Mouse (Mus musculus) forebrain, embryonic 13.5 days (tissue): ENCODE data around the gene Fbxo34. TPM values are rescaled to one million over a fixed set of nuclear protein-coding genes. Genes with fewer than 3 reads are reported as not detected.
A peak's percentile ranks its signal among the peaks of the same experiment; 100 is the strongest.
"Not testable (repeated sequence)": the region's sequence is repeated elsewhere in the genome, so short reads cannot be mapped to it uniquely, and the experiment has no call there.

Experiments used
- ATAC-seq: fragments of 200-750 bp; cut with Nextera tagmentation; 2 replicates; pipeline ENCODE4 v1.8.0; 2017
- H3K27ac ChIP-seq: fragments of 300-500 bp; sonication (generic); 2 replicates; pipeline ENCODE4 v1.5.1; 2015; ENCODE audit warnings: inconsistent platforms, mild to moderate bottlenecking, moderate library complexity
- H3K27me3 ChIP-seq: fragments of 300-500 bp; sonication (generic); 2 replicates; pipeline ENCODE4 v1.6.1; 2015; ENCODE audit warnings: mild to moderate bottlenecking, inconsistent platforms
- H3K36me3 ChIP-seq: fragments of 300-500 bp; sonication (generic); 2 replicates; pipeline ENCODE4 v1.6.1; 2015; ENCODE audit warnings: mild to moderate bottlenecking, inconsistent platforms; ENCODE audit not compliant: poor library complexity, severe bottlenecking
- H3K4me1 ChIP-seq: fragments of 300-500 bp; sonication (generic); 2 replicates; pipeline ENCODE4 v1.6.1; 2015; ENCODE audit warnings: inconsistent platforms
- H3K4me2 ChIP-seq: fragments of 300-500 bp; sonication (generic); 2 replicates; pipeline ENCODE4 v1.6.1; 2015; ENCODE audit warnings: inconsistent platforms, mild to moderate bottlenecking, moderate library complexity
- H3K4me3 ChIP-seq: fragments of 300-500 bp; sonication (generic); 2 replicates; pipeline ENCODE4 v1.5.1; 2015; ENCODE audit warnings: mild to moderate bottlenecking, inconsistent platforms
- H3K9ac ChIP-seq: fragments of 300-500 bp; sonication (generic); 2 replicates; pipeline ENCODE4 v1.6.1; 2015; ENCODE audit warnings: mild to moderate bottlenecking, inconsistent platforms
- H3K9me3 ChIP-seq: fragments of 300-500 bp; sonication (generic); replicated peaks from 2 replicates; pipeline ENCODE4 v1.6.1; 2016; ENCODE audit warnings: inconsistent platforms
- WGBS: fragments of 180-500 bp; shearing (Covaris S2); methylation state at CpG from one replicate; pipeline ENCODE4 v1.1.7; 2015; 5-methylcytosine and 5-hydroxymethylcytosine counted together
- polyA plus RNA-seq: library from polyadenylated mRNA; unstranded; fragments of >200 nt; fragmentation: Nextera tagmentation; extraction: Ambion mirVana; gene quantifications from 2 replicates; pipeline ENCODE4 v1.2.1, GENCODE M21; 2015

The Fbxo34 gene
- polyA plus RNA-seq, 1 experiment from 2014 or later, result 20.4 TPM

DNA sequence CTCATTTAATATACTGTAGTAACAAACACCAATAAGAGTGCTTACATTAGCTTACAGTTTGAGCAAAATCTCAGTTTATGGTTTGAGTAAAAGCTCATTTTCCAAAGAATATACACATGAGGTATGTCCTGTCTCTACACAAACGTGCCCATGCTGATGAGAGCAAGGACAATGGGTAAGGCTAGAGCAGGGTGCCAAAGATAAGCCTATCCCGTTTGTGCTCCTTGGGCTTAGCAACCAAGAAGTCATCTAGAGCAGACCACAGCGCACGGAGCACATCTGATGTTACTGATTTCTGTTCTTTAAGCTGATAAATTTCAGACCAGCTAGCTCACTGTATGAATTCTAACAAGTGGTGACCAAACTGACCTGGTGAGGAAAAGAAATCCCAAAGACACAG lies 94.7 kb downstream of the Fbxo34 start:
- no peaks in the 10 kb centered on the region for H3K27me3 ChIP-seq
- H3K9me3 ChIP-seq, result no peaks in the 10 kb centered on the region
- no peak overlapping the region for H3K9ac ChIP-seq
- WGBS, result 92% methylated on average over 4 of the region's 4 CpGs
- H3K27ac ChIP-seq, result no peak overlapping the region
- no peak for ATAC-seq
- peaks cover 94% of the 10 kb centered on the region for H3K36me3 ChIP-seq
- H3K4me3 ChIP-seq, result no peak overlapping the region
- H3K4me2 ChIP-seq, result no peak overlapping the region
- H3K4me1 ChIP-seq, result no peaks in the 10 kb centered on the region

DNA sequence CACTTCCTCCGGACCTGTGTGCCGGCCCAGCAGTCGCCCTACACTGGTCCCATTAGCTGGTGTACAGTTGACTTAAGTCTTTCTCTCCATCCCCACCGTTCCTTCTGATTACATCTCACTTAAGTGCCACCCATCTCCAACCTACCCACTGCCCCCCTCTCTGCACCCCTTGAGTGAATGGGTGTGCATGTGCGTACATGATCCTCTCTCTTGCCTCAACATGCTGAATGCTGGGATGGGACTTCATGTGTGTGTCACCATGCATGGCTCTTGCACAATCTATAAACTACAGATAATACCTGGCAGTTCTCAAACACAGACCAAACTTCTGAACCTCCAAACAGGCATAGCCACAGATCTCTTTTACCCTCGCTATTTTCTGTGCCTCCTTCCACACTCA lies 101.4 kb downstream of the Fbxo34 start:
- Histone ChIP-seq H3K36me3 (peaks cover 88% of the 10 kb centered on the region), H3K27me3 (no peaks in the 10 kb centered on the region), H3K4me1 (no peaks in the 10 kb centered on the region), H3K9ac (no peak overlapping the region), H3K9me3 (no peaks in the 10 kb centered on the region), H3K4me2 (no peak overlapping the region), H3K4me3 (no peak overlapping the region), H3K27ac (no peak overlapping the region)
- no peak for ATAC-seq
- WGBS, result 95% methylated on average over 6 of the region's 6 CpGs

DNA sequence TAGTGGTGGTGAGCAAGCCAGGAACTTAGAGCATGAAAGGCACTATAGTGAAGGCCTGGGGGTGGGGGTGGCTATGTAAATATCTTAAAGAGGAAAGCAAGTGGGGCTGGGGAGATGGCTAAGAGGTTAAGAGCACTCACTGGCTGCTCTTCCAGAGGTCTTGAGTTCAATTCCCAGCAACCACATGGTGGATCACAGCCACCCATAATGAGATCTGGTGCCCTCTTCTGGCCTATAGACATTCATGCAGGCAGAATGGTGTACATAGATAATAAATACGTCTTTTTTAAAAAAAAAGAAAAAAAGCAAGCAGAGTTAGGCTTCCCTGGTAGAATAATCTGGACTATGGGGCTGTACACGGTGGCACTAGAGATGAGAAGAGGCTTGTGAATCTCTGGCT lies 103.2 kb downstream of the Fbxo34 start:
- Histone ChIP-seq H3K9me3 (no peaks in the 10 kb centered on the region), H3K27ac (no peak overlapping the region), H3K4me3 (no peak overlapping the region), H3K4me2 (no peak overlapping the region), H3K27me3 (no peaks in the 10 kb centered on the region), H3K4me1 (no peaks in the 10 kb centered on the region), H3K36me3 (peaks cover 82% of the 10 kb centered on the region), H3K9ac (no peak overlapping the region)
- WGBS, result 85% methylated on average over 2 of the region's 2 CpGs
- ATAC-seq, result no peak

DNA sequence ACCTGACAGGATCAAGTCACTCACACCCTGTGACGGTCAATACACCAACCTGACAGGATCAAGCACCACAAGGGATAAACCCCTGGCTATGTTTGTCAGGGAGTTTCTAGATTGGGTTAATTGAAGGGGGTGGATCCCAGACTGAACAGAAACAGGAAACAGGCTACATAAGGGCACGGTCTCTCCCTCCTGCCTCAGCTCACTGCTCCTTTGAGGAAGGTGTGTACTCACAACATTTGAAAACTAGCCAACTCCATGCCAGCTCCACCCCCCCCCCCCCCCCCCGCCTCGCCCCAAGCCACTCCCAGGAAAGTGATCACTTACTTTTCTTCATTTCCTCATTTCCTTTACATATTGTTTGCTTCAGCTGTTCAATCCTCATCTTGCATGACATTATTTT lies 104.0 kb downstream of the Fbxo34 start:
- 95% methylated on average over 3 of the region's 4 CpGs for WGBS

DNA sequence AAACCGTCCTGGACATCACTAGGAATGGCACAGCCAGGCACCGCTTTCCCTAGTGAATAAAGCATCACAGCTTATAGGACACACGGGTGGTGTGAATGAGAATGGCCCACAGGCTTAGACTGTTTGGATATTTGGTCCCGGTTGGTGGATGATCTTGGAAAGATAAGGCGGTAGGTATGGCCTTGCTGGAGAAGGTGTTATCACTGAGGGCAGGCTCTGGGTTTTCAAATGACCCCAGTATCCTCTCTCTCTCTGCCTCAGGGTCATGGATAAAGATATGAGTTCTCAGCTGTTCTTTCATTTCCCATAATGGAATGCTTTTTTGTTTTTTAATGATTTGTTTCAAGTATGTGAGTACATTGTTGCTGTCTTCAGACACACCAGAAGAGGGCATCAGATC lies 105.0 kb downstream of the Fbxo34 start:
- no peaks in the 10 kb centered on the region for H3K4me1 ChIP-seq
- H3K27me3 ChIP-seq, result no peaks in the 10 kb centered on the region
- H3K27ac ChIP-seq, result no peak overlapping the region
- ATAC-seq, result no peak
- no peak overlapping the region for H3K4me2 ChIP-seq
- no peak overlapping the region for H3K4me3 ChIP-seq
- H3K36me3 ChIP-seq, result peaks cover 76% of the 10 kb centered on the region
- no peaks in the 10 kb centered on the region for H3K9me3 ChIP-seq
- no peak overlapping the region for H3K9ac ChIP-seq
- WGBS, result 96% methylated on average over 5 of the region's 5 CpGs

More for the DNA sequence above, 104.0 kb downstream of the Fbxo34 start:
- H3K9me3 ChIP-seq, result no peaks in the 10 kb centered on the region
- no peak overlapping the region for H3K4me3 ChIP-seq
- no peak overlapping the region for H3K9ac ChIP-seq
- no peak overlapping the region for H3K4me2 ChIP-seq
- no peaks in the 10 kb centered on the region for H3K27me3 ChIP-seq
- no peaks in the 10 kb centered on the region for H3K4me1 ChIP-seq
- H3K27ac ChIP-seq, result no peak overlapping the region
- peaks cover 78% of the 10 kb centered on the region for H3K36me3 ChIP-seq
- ATAC-seq, result no peak

DNA sequence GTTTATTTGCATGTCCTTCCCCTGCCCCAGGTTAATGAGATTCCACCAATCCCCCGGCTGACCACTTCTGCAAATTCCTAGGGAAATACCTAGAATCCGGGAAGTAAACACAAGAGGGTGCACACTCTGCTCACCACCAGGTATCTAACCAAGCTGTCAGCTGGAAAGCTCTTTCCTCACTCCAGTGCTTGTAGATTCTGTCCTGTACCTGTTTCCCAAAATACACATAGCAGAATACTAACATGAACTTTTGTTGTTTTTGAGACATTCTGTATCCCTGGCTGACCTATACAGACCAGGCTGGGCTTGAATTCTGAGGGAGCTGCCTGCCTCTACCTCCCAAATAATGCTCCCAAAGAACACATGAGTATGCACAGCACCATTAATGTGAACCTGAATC lies 110.5 kb downstream of the Fbxo34 start:
- Histone ChIP-seq H3K36me3 (peaks cover 44% of the 10 kb centered on the region), H3K27ac (no peak overlapping the region), H3K4me3 (no peak overlapping the region), H3K4me2 (no peak overlapping the region), H3K27me3 (no peaks in the 10 kb centered on the region), H3K9ac (no peak overlapping the region), H3K9me3 (no peaks in the 10 kb centered on the region), H3K4me1 (no peaks in the 10 kb centered on the region)
- 99% methylated on average over 2 of the region's 2 CpGs for WGBS
- ATAC-seq, result no peak

DNA sequence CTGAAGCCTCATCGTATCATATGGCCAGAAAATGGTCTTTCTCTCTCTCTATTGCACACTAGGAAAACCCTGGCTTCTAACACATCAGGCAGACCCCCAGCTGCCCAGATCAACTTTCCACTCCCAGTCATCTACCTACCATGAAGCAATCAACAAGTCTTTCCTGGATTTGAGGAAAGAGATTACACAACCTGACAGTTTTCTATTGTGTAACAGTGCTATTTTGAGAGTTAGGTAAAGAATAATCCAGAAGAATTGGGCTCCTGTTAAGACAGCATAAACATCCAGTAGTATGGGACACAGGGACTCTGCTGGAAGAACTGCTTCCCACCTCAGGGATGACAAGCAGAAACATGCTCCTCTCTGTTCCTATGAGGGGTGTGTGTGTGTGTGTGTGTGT lies 112.3 kb downstream of the Fbxo34 start:
- ATAC-seq, result no peak
- Histone ChIP-seq H3K9me3 (no peaks in the 10 kb centered on the region), H3K4me1 (peaks cover 7% of the 10 kb centered on the region), H3K27me3 (no peaks in the 10 kb centered on the region), H3K27ac (no peak overlapping the region), H3K36me3 (peaks cover 28% of the 10 kb centered on the region), H3K4me3 (no peak overlapping the region), H3K9ac (no peak overlapping the region), H3K4me2 (no peak overlapping the region)
- 86% methylated on average over 1 of the region's 1 CpGs for WGBS

DNA sequence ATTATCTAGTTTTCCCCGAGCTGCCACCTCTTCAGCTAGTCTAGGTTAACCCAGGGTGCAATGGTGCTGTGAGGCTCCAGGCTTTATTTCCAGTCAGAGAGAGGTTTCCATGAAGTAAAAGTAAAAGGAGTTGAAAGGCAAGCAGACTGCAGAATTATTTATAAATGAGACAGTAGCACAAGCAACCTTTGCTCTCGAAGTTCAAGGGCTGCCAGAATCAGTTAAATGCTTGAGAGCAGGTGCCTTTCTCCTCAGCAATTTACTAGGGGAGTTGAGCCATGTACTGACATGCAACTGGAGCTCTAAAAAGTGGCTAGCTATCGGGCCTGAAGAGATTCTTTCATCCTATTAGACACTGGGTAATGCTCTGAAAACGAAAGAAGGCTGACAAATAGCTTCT lies 112.9 kb downstream of the Fbxo34 start:
- peaks cover 26% of the 10 kb centered on the region for H3K36me3 ChIP-seq
- no peaks in the 10 kb centered on the region for H3K27me3 ChIP-seq
- ATAC-seq, result no peak
- H3K4me3 ChIP-seq, result no peak overlapping the region
- H3K4me1 ChIP-seq, result peaks cover 9% of the 10 kb centered on the region
- H3K9me3 ChIP-seq, result no peaks in the 10 kb centered on the region
- 83% methylated on average over 4 of the region's 4 CpGs for WGBS
- H3K4me2 ChIP-seq, result no peak overlapping the region
- no peak overlapping the region for H3K27ac ChIP-seq
- no peak overlapping the region for H3K9ac ChIP-seq

DNA sequence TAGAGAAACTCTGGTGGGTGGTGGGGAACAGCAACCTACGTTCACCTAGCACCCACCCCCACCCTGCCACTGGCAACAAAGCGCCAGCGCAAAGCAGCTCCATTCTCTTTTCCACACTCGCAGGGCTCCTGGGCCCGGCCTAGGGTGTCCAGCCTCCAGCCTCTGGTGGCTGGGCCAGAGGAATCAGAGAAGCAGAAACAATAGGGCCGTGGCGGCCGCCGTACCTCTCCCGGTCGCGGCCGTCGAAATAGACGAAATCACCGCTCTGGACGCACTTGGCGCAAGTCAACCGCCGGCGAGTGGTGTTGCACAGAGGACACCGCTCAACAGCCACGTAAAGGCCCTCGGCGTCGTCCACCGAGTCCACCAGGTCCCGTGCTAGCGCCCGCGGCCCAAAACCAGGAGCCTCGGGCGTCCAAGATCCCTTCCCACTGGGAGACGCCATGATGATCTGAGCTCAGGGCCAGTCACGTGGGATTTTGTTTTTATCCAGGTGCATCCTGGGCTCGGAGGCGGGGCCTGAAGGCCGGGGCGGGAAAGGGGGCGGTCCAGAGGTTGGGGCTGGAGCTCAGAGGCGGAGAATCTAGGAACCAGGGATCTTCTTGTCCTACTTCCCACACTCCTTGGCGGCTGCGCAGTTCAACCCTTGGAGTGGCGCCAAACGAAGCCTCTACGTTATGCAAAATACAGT lies 117.9 kb downstream of the Fbxo34 start:
- Histone ChIP-seq H3K4me2 (peak overlapping the region; percentile 80), H3K27ac (no peak overlapping the region), H3K36me3 (peaks cover 11% of the 10 kb centered on the region), H3K27me3 (no peaks in the 10 kb centered on the region), H3K4me3 (peak overlapping the region; percentile 81), H3K9me3 (no peaks in the 10 kb centered on the region), H3K4me1 (peaks cover 9% of the 10 kb centered on the region), H3K9ac (peak overlapping the region; percentile 75)
- ATAC-seq, result peak; percentile 100
- WGBS, result under 1% methylated on average over 46 of the region's 46 CpGs

DNA sequence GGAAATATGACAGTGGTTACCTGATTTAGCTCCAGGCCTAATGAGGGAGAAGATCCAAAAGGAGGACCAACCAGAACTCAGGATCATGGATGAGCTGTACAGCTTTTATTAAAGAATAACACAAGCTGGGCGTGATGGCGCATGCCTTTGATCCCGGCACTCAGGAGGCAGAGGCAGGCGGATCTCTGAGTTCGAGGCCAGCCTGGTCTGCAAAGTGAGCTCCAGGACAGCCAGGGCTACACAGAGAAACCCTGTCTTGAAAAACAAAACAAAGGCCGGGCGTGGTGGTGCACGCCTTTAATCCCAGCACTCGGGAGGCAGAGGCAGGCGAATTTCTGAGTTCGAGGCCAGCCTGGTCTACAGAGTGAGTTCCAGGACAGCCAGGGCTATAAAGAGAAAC lies 120.3 kb downstream of the Fbxo34 start, which contains the start of gene Atg14:
Atg14 (minus strand) TSS at position 101 of the 400 bp plus-strand sequence.
- not testable (repeated sequence) for H3K27ac ChIP-seq, H3K36me3 ChIP-seq, H3K9ac ChIP-seq, H3K27me3 ChIP-seq, ATAC-seq, H3K4me3 ChIP-seq, H3K4me1 ChIP-seq, H3K4me2 ChIP-seq, H3K9me3 ChIP-seq
- 96% methylated on average over 11 of the region's 11 CpGs for WGBS

DNA sequence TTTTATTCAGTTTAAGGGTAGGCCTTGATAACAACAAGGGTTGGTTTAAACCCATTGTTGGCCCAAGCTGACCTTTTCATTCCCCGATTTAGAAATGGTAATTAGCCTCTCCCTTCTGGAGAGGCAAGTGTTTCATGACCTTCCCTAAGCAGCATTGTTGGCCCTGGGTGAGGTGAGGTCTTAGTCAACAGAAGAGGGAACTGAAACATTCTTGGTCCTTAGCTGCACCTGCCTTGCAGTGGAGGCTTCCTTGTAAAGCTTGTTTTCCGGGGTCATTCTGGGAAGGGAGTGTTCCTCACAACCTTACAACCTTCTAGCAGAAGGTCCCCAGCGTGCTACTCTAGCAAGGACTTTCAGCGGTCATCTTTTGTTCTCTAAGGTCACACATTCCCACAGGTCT lies 122.5 kb downstream of the Fbxo34 start:
- no peak for ATAC-seq
- Histone ChIP-seq H3K9me3 (no peaks in the 10 kb centered on the region), H3K36me3 (no peaks in the 10 kb centered on the region), H3K27ac (no peak overlapping the region), H3K4me2 (no peak overlapping the region), H3K4me3 (no peak overlapping the region), H3K9ac (no peak overlapping the region), H3K4me1 (peaks cover 1% of the 10 kb centered on the region; the same call in 1 of the 2 replicates), H3K27me3 (no peaks in the 10 kb centered on the region)
- 77% methylated on average over 4 of the region's 4 CpGs for WGBS

DNA sequence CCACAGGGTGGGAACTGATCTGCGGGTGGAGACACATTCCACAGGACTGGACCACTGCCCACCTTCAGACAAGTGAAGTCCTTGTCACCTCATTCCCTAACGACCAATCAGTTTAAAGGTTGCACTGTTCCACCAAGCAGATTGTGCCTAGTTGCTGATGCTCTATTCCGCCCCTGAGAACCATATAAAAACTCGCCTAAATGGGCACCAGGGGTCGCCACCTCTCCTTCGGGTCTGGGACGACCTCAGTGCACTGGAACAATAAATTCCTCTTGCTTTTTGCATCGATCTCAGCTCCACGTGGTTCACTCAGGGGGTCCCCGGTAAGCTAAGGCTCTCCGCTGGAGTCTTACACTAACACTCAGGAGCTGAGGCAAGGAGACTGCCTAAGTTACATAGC lies 124.5 kb downstream of the Fbxo34 start:
- H3K4me3 ChIP-seq, result no peak overlapping the region
- WGBS, result 76% methylated on average over 11 of the region's 11 CpGs
- no peaks in the 10 kb centered on the region for H3K27me3 ChIP-seq
- H3K9me3 ChIP-seq, result no peaks in the 10 kb centered on the region
- no peaks in the 10 kb centered on the region for H3K4me1 ChIP-seq
- H3K9ac ChIP-seq, result no peak overlapping the region
- H3K27ac ChIP-seq, result no peak overlapping the region
- no peaks in the 10 kb centered on the region for H3K36me3 ChIP-seq
- ATAC-seq, result no peak
- no peak overlapping the region for H3K4me2 ChIP-seq

DNA sequence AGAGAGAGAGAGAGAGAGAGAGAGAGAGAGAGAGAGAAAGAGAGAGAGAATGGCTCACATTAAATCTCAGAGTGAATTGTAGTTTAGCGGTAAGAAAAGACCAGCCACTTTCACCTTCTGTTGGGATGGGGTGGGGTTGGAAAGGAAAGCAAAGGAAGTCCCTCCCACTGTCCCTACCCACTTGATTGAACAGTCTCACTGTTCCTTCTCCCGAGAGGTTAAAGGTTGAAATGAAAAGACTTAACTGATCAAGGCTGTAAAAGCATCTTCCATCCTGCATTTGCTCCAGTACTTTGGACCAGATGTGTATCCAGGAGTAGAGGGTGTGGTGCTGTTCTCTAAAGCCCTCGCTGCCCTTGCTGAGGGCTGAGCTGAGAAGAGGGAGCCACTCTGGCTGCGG lies 126.5 kb downstream of the Fbxo34 start:
- no peak for ATAC-seq
- no peak overlapping the region for H3K9ac ChIP-seq
- no peak overlapping the region for H3K4me2 ChIP-seq
- no peak overlapping the region for H3K4me3 ChIP-seq
- no peaks in the 10 kb centered on the region for H3K27me3 ChIP-seq
- WGBS, result 60% methylated on average over 4 of the region's 4 CpGs
- no peak overlapping the region for H3K27ac ChIP-seq
- no peaks in the 10 kb centered on the region for H3K9me3 ChIP-seq
- H3K36me3 ChIP-seq, result no peaks in the 10 kb centered on the region
- no peaks in the 10 kb centered on the region for H3K4me1 ChIP-seq
